Mouse (Mus musculus) liver, embryonic 15.5 days (tissue): Measurements from ENCODE around the gene Diaph3. TPM values are rescaled to one million over a fixed set of nuclear protein-coding genes. Genes with fewer than 3 reads are reported as not detected.
A peak's percentile ranks its signal among the peaks of the same experiment; 100 is the strongest.

Experiments used
- ATAC-seq: fragments of 200-750 bp; cut with Nextera tagmentation; 2 replicates; pipeline ENCODE4 v1.8.0; 2017; ENCODE audit warnings: moderate number of reproducible peaks, mild to moderate bottlenecking, moderate library complexity; ENCODE audit not compliant: insufficient read depth
- H3K27ac ChIP-seq: fragments of 300-500 bp; sonication (generic); replicated peaks from 2 replicates; pipeline ENCODE4 v1.5.1; 2015; ENCODE audit warnings: mild to moderate bottlenecking, inconsistent platforms
- H3K27me3 ChIP-seq: fragments of 300-500 bp; sonication (generic); 2 replicates; pipeline ENCODE4 v1.6.1; 2015; ENCODE audit warnings: mild to moderate bottlenecking, inconsistent platforms
- H3K36me3 ChIP-seq: fragments of 300-500 bp; sonication (generic); replicated peaks from 2 replicates; pipeline ENCODE4 v1.6.1; 2015; ENCODE audit warnings: moderate library complexity, mild to moderate bottlenecking, inconsistent platforms
- H3K4me1 ChIP-seq: fragments of 300-500 bp; sonication (generic); replicated peaks from 2 replicates; pipeline ENCODE4 v1.6.1; 2015; ENCODE audit warnings: inconsistent platforms
- H3K4me2 ChIP-seq: fragments of 300-500 bp; sonication (generic); 2 replicates; pipeline ENCODE4 v1.6.1; 2015; ENCODE audit warnings: moderate library complexity, mild to moderate bottlenecking, inconsistent platforms
- H3K4me3 ChIP-seq: fragments of 300-500 bp; sonication (generic); replicated peaks from 2 replicates; pipeline ENCODE4 v1.5.1; 2015; ENCODE audit warnings: mild to moderate bottlenecking, inconsistent platforms
- H3K9ac ChIP-seq: fragments of 300-500 bp; sonication (generic); 2 replicates; pipeline ENCODE4 v1.6.1; 2015; ENCODE audit warnings: moderate library complexity, mild to moderate bottlenecking, inconsistent platforms
- H3K9me3 ChIP-seq: fragments of 300-500 bp; sonication (generic); replicated peaks from 2 replicates; pipeline ENCODE4 v1.6.1; 2016; ENCODE audit warnings: inconsistent platforms
- WGBS: fragments of 180-500 bp; shearing (Covaris S2); methylation state at CpG from one replicate; pipeline ENCODE4 v1.1.7; 2015; ENCODE audit warnings: mixed read lengths; ENCODE audit not compliant: insufficient replicate concordance; 5-methylcytosine and 5-hydroxymethylcytosine counted together
- polyA plus RNA-seq: library from polyadenylated mRNA; unstranded; fragments of >200 nt; fragmentation: Nextera tagmentation; extraction: Ambion mirVana; gene quantifications from 2 replicates; pipeline ENCODE4 v1.2.1, GENCODE M21; 2015

Gene Diaph3
- 16.2 and 16.4 TPM in 2 replicates for polyA plus RNA-seq

DNA sequence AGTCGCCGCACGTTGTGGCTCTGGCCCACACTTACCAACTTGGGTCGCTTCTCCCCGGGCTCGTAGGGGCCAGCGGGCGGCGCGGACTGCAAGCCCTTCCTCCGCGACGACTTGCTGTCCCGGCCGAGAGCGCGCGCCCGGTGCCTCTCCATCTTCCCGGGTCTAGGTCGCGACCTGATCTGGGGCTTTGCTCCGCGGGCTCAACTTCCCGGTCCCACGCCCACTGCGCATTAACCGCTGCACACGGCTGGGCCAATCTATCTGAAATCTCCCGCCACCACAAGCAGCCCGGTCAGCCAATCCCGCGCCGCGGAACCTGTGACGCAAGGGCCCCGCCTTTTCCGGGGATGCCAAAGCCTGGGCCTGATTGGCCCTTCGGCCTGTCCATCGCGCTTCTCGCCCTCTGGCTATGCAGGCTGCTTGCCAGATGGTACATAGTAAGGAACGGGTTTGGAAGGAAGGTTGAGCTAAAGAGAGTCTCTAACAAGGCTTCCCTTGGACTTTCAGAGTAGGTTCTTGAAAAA is at the start of gene Diaph3:
Gene Diaph3 (minus strand): TSS at position 273 of the 524 bp plus-strand sequence.
- peak within 1 kb of the TSS; percentile 89 for H3K27ac ChIP-seq
- peaks cover 22% of the 10 kb centered on the region for H3K4me1 ChIP-seq
- H3K4me3 ChIP-seq: peak within 1 kb of the TSS; percentile 97
- no peaks in the 10 kb centered on the region for H3K9me3 ChIP-seq
- under 1% methylated on average over 43 of the region's 43 CpGs for WGBS
- H3K9ac ChIP-seq: peak within 1 kb of the TSS; percentile 95
- peak; percentile 98 for ATAC-seq
- no peaks in the 10 kb centered on the region for H3K27me3 ChIP-seq
- peaks cover 18% of the 10 kb centered on the region for H3K36me3 ChIP-seq
- peak within 1 kb of the TSS; percentile 75 for H3K4me2 ChIP-seq

DNA sequence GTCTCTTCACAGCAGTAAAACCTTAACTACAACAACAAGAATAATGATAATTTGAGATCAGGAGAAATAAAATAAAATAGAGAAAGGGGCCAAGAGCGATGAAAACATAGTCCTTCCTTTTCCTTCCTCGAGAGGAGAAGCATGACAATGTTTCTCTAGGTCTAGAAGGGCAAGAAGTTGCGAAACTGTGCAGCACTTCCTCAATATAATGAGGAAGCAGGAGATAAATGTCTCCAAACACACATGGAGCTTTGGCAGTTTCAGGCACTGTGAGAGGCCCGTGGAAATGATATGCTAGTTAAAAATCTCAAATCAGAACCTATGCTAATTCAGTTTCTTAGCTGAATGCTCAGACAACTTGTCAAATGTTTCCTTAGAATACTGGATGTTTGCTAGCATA is 49.6 kb upstream of the Diaph3 start:
- Histone ChIP-seq H3K4me2 (no peak overlapping the region), H3K27ac (no peak overlapping the region), H3K27me3 (no peaks in the 10 kb centered on the region), H3K9me3 (no peaks in the 10 kb centered on the region), H3K9ac (no peak overlapping the region), H3K4me1 (no peaks in the 10 kb centered on the region), H3K4me3 (no peak overlapping the region), H3K36me3 (no peaks in the 10 kb centered on the region)
- ATAC-seq: no peak
- 10% methylated on average over 4 of the region's 4 CpGs for WGBS

GRCm38 (mm10) chr14:87171577-87171976 is 30.5 kb upstream of the Diaph3 start:
- no peaks in the 10 kb centered on the region for H3K27me3 ChIP-seq
- H3K4me2 ChIP-seq: no peak overlapping the region
- H3K27ac ChIP-seq: no peak overlapping the region
- H3K4me3 ChIP-seq: no peak overlapping the region
- no peak overlapping the region for H3K9ac ChIP-seq
- WGBS: 72% methylated on average over 6 of the region's 6 CpGs
- H3K4me1 ChIP-seq: no peaks in the 10 kb centered on the region
- no peaks in the 10 kb centered on the region for H3K36me3 ChIP-seq
- ATAC-seq: no peak
- H3K9me3 ChIP-seq: no peaks in the 10 kb centered on the region

DNA sequence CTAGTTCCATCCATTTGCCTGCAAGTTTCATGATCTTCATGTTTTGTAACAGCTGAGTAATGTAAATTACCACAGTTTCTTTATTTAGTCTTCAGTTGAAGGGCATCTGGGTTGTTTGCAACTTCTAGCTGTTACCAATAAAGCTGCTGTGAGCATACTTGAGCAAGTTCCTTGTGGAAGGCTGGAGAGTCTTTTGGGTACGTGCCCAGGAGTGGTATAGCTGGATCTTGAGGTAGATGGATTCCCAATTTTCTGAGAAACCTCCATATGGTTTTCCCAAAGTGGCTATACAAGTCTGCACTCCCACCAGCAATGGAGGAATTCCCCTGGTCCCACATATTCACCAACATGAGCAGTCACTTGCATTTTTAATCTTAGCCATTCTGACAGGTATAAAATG is 28.1 kb upstream of the Diaph3 start:
- no peak overlapping the region for H3K9ac ChIP-seq
- 42% methylated on average over 1 of the region's 1 CpGs for WGBS

GRCm38 (mm10) chr14:87155621-87156238 is 14.7 kb upstream of the Diaph3 start:
- no peaks in the 10 kb centered on the region for H3K36me3 ChIP-seq
- no peak overlapping the region for H3K4me3 ChIP-seq
- no peak for ATAC-seq
- WGBS: 71% methylated on average over 9 of the region's 9 CpGs
- no peaks in the 10 kb centered on the region for H3K4me1 ChIP-seq
- H3K4me2 ChIP-seq: no peak overlapping the region
- no peak overlapping the region for H3K9ac ChIP-seq
- no peak overlapping the region for H3K27ac ChIP-seq
- H3K27me3 ChIP-seq: no peaks in the 10 kb centered on the region
- H3K9me3 ChIP-seq: no peaks in the 10 kb centered on the region

More for the DNA sequence above, 28.1 kb upstream of the Diaph3 start:
- no peak for ATAC-seq
- no peaks in the 10 kb centered on the region for H3K4me1 ChIP-seq
- H3K36me3 ChIP-seq: no peaks in the 10 kb centered on the region
- no peak overlapping the region for H3K4me2 ChIP-seq
- no peak overlapping the region for H3K4me3 ChIP-seq
- no peaks in the 10 kb centered on the region for H3K27me3 ChIP-seq
- H3K9me3 ChIP-seq: no peaks in the 10 kb centered on the region
- H3K27ac ChIP-seq: no peak overlapping the region

GRCm38 (mm10) chr14:87149684-87150083 is 8.6 kb upstream of the Diaph3 start:
- Histone ChIP-seq H3K4me1 (peaks cover 5% of the 10 kb centered on the region; the same call in 1 of the 2 replicates), H3K4me2 (no peak overlapping the region), H3K36me3 (no peaks in the 10 kb centered on the region), H3K4me3 (no peak overlapping the region), H3K9ac (no peak overlapping the region), H3K9me3 (no peaks in the 10 kb centered on the region), H3K27me3 (no peaks in the 10 kb centered on the region), H3K27ac (no peak overlapping the region)
- 23% methylated on average over 6 of the region's 6 CpGs for WGBS
- ATAC-seq: no peak

DNA sequence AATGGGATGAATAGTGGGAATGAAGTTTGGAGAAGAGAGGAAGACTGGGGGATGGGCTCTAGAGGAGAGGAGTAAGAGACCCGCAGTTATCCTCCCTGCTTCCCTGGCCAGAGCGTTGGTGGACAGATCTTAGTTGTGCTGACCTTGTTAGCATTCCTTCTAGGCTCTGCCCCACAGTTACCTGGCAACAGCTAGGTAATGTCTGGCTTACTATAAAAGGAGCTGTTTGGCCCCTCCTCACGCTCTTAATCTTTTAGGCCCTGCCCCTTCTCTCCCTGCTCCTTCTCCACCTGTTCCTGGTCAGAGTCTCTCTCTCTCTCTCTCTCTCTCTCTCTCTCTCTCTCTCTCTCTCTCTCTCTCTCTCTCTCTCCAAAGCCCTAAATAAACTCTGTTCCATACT is 5.7 kb upstream of the Diaph3 start:
- Histone ChIP-seq H3K9me3 (no peaks in the 10 kb centered on the region), H3K4me3 (no peak overlapping the region), H3K4me1 (peaks cover 8% of the 10 kb centered on the region), H3K27ac (no peak overlapping the region), H3K27me3 (no peaks in the 10 kb centered on the region), H3K4me2 (no peak overlapping the region), H3K9ac (no peak overlapping the region), H3K36me3 (no peaks in the 10 kb centered on the region)
- ATAC-seq: no peak
- 57% methylated on average over 3 of the region's 3 CpGs for WGBS

DNA sequence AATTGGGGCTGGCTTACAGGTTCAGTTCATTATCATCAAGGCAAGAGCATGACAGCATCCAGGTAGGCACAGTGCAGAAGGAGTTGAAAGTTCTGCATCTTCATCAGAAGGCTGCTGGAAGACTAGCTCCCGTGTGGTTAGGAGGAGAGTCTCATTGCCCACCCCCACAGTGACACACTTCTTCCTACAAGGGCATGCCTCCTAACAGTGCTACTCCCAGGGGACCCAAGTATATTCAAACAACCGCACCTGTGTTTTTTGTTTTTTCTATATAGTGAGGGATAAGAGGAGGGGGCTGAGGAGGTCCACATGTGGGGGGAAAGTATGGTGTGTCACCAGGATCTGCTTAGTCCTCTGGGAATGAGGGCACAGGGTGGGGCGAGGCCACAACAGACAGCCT is 4.3 kb upstream of the Diaph3 start:
- WGBS: 64% methylated on average over 3 of the region's 3 CpGs
- Histone ChIP-seq H3K9ac (no peak overlapping the region), H3K4me2 (no peak overlapping the region), H3K9me3 (no peaks in the 10 kb centered on the region), H3K4me1 (peaks cover 13% of the 10 kb centered on the region), H3K27me3 (no peaks in the 10 kb centered on the region), H3K27ac (no peak overlapping the region), H3K4me3 (no peak overlapping the region), H3K36me3 (no peaks in the 10 kb centered on the region)
- ATAC-seq: no peak

DNA sequence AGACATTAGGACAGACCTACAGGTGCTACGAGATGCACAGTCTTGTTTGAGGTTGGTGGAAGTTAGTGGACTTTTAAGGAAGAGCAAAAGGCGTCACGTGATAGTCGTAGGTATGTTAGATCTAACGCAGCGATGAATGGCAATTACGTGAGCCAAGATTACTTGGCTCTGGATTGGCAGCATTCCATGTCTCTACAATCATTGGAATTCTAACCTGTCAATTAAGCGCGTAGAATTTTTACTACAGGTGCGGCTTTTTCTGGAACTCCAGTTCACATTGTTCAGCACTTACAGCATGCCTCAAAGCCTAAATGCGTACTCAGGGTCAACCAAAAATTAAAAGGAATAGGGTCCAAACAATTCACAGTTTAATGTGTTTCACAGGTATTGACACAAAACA is 742 bp upstream of the Diaph3 start:
- H3K4me1 ChIP-seq: peaks cover 18% of the 10 kb centered on the region
- H3K9ac ChIP-seq: peak overlapping the region; percentile 95; the same call in 1 of the 2 replicates
- ATAC-seq: no peak
- peaks cover 16% of the 10 kb centered on the region for H3K36me3 ChIP-seq
- H3K27me3 ChIP-seq: no peaks in the 10 kb centered on the region
- H3K9me3 ChIP-seq: no peaks in the 10 kb centered on the region
- peak overlapping the region; percentile 89 for H3K27ac ChIP-seq
- peak overlapping the region; percentile 75 for H3K4me2 ChIP-seq
- H3K4me3 ChIP-seq: peak overlapping the region; percentile 97
- 85% methylated on average over 11 of the region's 11 CpGs for WGBS

GRCm38 (mm10) chr14:87140327-87140962 is 590 bp downstream of the Diaph3 start:
- H3K4me1 ChIP-seq: peaks cover 22% of the 10 kb centered on the region
- peak overlapping the region; percentile 97 for H3K4me3 ChIP-seq
- peak; percentile 68 for ATAC-seq
- no peaks in the 10 kb centered on the region for H3K27me3 ChIP-seq
- no peaks in the 10 kb centered on the region for H3K9me3 ChIP-seq
- H3K27ac ChIP-seq: peak overlapping the region; percentile 89
- peak overlapping the region; percentile 75 for H3K4me2 ChIP-seq
- H3K9ac ChIP-seq: peak overlapping the region; percentile 95
- peaks cover 18% of the 10 kb centered on the region for H3K36me3 ChIP-seq
- 2% methylated on average over 17 of the region's 17 CpGs for WGBS

DNA sequence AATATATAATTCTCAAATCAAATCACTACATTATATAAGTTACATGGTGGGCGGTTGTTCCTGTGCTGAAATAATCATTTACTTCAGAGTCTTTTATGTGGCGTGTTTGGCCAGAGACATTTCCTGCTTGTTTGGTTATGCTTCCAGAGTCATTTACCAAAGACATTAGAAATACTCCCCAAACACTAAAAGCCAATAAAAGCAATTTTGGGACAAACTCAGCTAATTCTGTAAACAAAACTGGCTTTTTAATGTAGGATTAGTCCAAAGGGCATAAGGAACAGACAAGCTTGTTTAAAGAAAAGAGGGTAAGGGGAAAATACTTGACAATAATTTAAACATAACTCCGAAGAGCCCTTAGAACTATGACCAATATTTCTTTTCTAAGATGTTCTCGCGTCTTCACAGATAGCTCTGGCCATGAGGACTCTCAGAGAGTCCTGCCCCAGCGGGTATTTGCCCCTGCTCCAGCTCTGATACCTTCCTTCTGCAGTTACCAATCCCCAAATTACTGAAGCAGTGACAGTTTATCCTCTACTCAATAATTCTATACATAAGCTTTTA is 14.9 kb downstream of the Diaph3 start:
- no peak overlapping the region for H3K4me2 ChIP-seq
- 81% methylated on average over 6 of the region's 6 CpGs for WGBS
- H3K9ac ChIP-seq: no peak overlapping the region
- peaks cover 16% of the 10 kb centered on the region for H3K36me3 ChIP-seq
- H3K4me3 ChIP-seq: no peak overlapping the region
- no peaks in the 10 kb centered on the region for H3K4me1 ChIP-seq
- no peak for ATAC-seq
- H3K9me3 ChIP-seq: no peaks in the 10 kb centered on the region
- no peak overlapping the region for H3K27ac ChIP-seq
- H3K27me3 ChIP-seq: no peaks in the 10 kb centered on the region
